Mouse (Mus musculus) right cerebral cortex, adult 18-20 months (tissue): ENCODE data around the gene Brms1l.
A peak's percentile ranks its signal among the peaks of the same experiment; 100 is the strongest.

Experiments used
- DNase-seq: peaks from one replicate; pipeline ENCODE4 v3.0.0; 2022; ENCODE audit warnings: mixed read lengths

Gene Brms1l

GRCm38 (mm10) chr12:55867738-55868137 is 31.6 kb downstream of the Brms1l start:
- DNase-seq, result no peak

DNA sequence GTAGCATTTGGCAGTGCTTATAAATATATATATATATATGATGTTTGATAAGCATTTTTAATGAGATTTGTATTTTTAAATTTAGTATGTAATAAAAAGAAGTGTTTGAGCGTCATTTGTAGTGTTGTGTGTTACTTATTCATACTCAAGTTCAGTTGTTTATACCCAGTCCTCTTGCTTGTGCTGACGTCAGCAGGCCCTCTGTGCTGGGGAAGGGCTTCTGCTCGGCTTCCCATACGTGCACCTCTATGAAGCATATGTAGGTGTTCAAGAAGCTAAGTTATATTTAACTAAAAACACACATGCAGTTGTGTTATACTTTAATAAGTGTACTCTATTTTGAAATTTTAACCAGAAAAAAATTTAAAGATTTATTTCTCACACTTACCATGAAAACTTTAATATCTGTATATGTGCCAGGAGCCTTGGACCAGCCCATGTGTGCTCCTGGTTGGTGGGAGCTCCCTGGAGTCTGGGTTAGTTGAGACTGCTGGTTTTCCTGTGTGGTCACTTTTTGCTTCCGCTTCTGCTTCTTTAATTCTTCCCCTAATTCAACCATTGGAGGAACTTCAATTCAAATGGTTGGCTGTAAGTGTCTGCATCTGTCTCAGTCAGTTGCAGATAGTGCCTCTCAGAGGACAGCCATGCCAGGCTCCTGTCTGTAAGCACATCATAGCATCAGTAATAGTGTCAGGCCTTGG is 33.6 kb downstream of the Brms1l start:
- no peak for DNase-seq

DNA sequence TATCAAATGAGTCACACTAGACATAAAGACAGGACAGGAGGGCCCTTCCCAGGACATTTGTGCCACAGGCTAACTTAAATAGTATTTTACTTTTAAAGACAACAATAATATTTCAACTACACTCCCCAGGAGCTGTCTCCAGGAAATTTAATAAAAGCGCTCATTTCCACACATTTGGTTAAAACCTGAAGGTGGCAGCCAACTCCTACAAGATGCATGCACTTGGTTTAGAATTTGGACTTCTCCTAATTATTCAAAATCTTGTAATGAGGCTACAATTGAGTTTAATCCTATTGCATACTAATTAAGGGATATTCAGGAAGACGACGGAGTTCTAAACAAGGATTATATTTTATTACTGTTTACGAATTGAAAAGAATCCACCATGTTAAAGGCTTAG is 49.3 kb downstream of the Brms1l start:
- no peak for DNase-seq

GRCm38 (mm10) chr12:55888570-55888969 is 52.4 kb downstream of the Brms1l start:
- peak; percentile 12 for DNase-seq

DNA sequence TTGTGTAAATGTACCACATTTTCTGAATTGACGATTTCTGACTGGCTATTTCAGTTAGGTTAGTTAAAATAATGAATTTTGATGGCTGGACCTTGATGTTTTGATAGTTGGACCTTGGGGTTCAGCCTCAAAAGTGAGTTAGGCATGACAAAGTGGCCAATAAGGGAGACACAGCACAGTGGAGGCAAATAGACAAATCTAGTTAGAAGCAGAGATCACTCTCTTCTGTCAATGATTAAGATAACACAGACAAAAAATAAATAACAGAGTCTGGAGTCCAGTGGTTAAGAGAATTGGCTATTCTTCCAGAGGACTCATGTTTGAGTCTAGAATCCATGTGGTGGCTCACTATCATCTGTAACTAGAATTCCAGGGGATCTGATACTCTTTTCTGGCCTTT is 68.7 kb downstream of the Brms1l start:
- DNase-seq, result no peak

GRCm38 (mm10) chr12:55912138-55912537 is 76.0 kb downstream of the Brms1l start:
- DNase-seq, result no peak

DNA sequence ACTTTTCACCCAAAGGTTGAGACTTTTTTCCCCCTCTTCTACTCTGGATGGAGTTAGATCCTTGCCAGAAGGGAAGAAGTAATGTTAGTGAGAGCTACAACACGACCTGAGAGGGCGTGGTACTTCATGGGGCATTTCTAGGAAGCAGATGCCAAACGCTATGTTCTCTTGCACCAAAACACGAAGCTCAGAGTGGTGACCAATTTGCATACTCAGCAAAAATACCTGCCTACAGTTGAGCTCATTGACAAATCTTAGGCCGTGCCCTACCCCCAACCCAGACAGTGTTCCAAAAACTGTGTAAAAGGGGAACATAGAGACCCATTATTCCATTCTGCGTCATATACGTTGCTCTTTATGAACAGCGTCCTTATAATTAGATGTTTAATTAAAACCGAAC is 77.1 kb downstream of the Brms1l start:
- no peak for DNase-seq

- no peak for DNase-seq
Observed at GRCm38 (mm10) chr12:55916250-55916649, 80.1 kb downstream of the Brms1l start.

DNA sequence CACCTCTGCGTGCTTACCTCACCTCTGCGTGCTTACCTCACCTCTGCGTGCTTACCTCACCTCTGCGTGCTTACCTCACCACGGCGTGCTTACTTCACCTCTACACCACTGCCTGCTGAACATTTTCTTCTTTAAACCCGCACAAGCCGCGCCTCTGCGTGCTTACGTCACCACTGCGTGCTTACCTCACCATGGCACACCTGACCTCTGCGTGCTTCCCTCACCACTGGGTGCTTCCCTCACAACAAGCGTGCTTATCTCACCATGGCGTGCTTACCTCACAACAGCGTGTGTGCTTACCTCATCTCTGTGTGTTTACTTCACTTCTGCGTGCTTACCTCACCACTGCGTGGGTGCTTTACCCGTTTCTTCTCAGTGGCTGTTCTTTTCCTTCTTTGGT is 80.9 kb downstream of the Brms1l start:
- DNase-seq, result no peak
